Mouse (Mus musculus) myocyte (in vitro differentiated cells): Measurements from ENCODE around the gene Slc38a2. TPM values are rescaled to one million over a fixed set of nuclear protein-coding genes. Genes with fewer than 3 reads are reported as not detected.

Experiments
- H3K27me3 ChIP-seq: one replicate; pipeline ENCODE4 v1.6.1; 2011; ENCODE audit not compliant: control insufficient read depth, insufficient read depth, insufficient read length
- H3K36me3 ChIP-seq: one replicate; pipeline ENCODE4 v1.6.1; 2011; ENCODE audit not compliant: control insufficient read depth, insufficient read depth
- H3K4me2 ChIP-seq: one replicate; pipeline ENCODE4 v1.6.1; 2011; ENCODE audit warnings: low read depth, control low read depth
- H3K4me3 ChIP-seq: one replicate; pipeline ENCODE4 v1.5.1; 2011; ENCODE audit warnings: mild to moderate bottlenecking, control low read depth, moderate library complexity
- H3K79me2 ChIP-seq: one replicate; pipeline ENCODE4 v1.6.1; 2011; ENCODE audit not compliant: control insufficient read depth, insufficient read depth
- H3ac ChIP-seq: one replicate; pipeline ENCODE4 v1.6.1; 2011; ENCODE audit not compliant: control insufficient read depth, insufficient read length
- CEBPB ChIP-seq: IDR thresholded peaks from 2 replicates; pipeline ENCODE4 v1.6.1; 2011; ENCODE audit warnings: mild to moderate bottlenecking, moderate library complexity; ENCODE audit not compliant: poor library complexity, insufficient read depth, severe bottlenecking
- E2F4 ChIP-seq: IDR thresholded peaks from one replicate; pipeline ENCODE4 v1.6.1; 2011; ENCODE audit warnings: mild to moderate bottlenecking, control low read depth, moderate library complexity; ENCODE audit not compliant: insufficient read depth
- MAX ChIP-seq: IDR thresholded peaks from one replicate; pipeline ENCODE4 v1.6.1; 2011; ENCODE audit warnings: low read depth, mild to moderate bottlenecking, control low read depth
- MYOD1 ChIP-seq, 3 experiments: IDR thresholded peaks; one replicate each; pipeline ENCODE4 v1.6.1; 2011; ENCODE audit warnings: control low read depth in 2 of 3, low read depth in 2 of 3, mild to moderate bottlenecking in 2 of 3, moderate library complexity in 1 of 3; ENCODE audit not compliant: insufficient read length in 2 of 3, control insufficient read depth in 1 of 3
- MYOG ChIP-seq, 3 experiments: IDR thresholded peaks; one replicate each; pipeline ENCODE4 v1.6.1; 2011; ENCODE audit warnings: control low read depth in 2 of 3, low read depth in 2 of 3, mild to moderate bottlenecking in 2 of 3; ENCODE audit not compliant: insufficient read length in 2 of 3, control insufficient read depth in 1 of 3, insufficient read depth in 1 of 3
- POLR2A ChIP-seq: IDR thresholded peaks from one replicate; pipeline ENCODE4 v1.6.1; 2011; ENCODE audit warnings: low read depth, mild to moderate bottlenecking, control low read depth, moderate library complexity; ENCODE audit not compliant: insufficient read length
- POLR2AphosphoS2 ChIP-seq: IDR thresholded peaks from one replicate; pipeline ENCODE4 v1.6.1; 2011; ENCODE audit warnings: low read depth, control low read depth; ENCODE audit not compliant: insufficient read length
- REST ChIP-seq: IDR thresholded peaks from one replicate; pipeline ENCODE4 v1.6.1; 2011; ENCODE audit warnings: mild to moderate bottlenecking, control low read depth, moderate library complexity; ENCODE audit not compliant: insufficient read depth, insufficient read length
- SRF ChIP-seq: IDR thresholded peaks from one replicate; pipeline ENCODE4 v1.6.1; 2011; ENCODE audit warnings: low read depth; ENCODE audit not compliant: control insufficient read depth, insufficient read length
- TCF12 ChIP-seq: IDR thresholded peaks from one replicate; pipeline ENCODE4 v1.6.1; 2011; ENCODE audit warnings: mild to moderate bottlenecking, control low read depth; ENCODE audit not compliant: poor library complexity, insufficient read depth, severe bottlenecking
- TCF3 ChIP-seq: IDR thresholded peaks from one replicate; pipeline ENCODE4 v1.6.1; 2011; ENCODE audit warnings: low read depth, control low read depth; ENCODE audit not compliant: insufficient read length
- USF1 ChIP-seq: IDR thresholded peaks from one replicate; pipeline ENCODE4 v1.6.1; 2011; ENCODE audit warnings: low read depth, mild to moderate bottlenecking, control low read depth, moderate library complexity
- polyA plus RNA-seq: library from polyadenylated mRNA; unstranded; fragments of >200 nt; fragmentation: generic; extraction: Trizol; gene quantifications from one replicate; pipeline ENCODE4 v1.2.1, GENCODE M21; 2012; ENCODE audit warnings: missing spikeins

Gene Slc38a2
- polyA plus RNA-seq, 1 experiment, result 95.0 TPM

DNA sequence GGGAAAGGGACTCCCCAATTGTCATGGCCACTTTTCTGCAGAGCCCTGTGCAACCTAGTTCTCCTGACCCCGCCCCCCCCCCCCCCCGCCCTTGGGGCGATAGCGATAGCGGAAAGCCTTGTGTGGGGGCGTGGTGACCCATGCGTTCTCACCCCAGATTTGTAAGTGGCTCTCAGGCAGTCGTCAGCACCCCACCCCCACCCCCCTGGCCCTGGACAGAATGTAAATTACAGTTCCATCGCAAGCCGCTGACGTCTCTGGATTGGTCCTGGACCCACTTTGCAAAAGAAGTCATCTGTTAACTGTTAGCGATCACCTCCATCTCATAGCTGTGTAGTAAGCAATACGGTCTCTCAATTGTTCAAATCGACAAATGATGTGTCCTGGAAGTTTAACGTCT, 52.2 kb downstream of the Slc38a2 start:
- Histone ChIP-seq H3ac (no peak overlapping the region), H3K27me3 (no peaks in the 10 kb centered on the region), H3K36me3 (no peaks in the 10 kb centered on the region), H3K4me3 (no peak overlapping the region), H3K79me2 (no peaks in the 10 kb centered on the region), H3K4me2 (no peak overlapping the region)
- no peak for TF ChIP-seq USF1
- TF ChIP-seq E2F4, result no peak
- TF ChIP-seq MAX, result no peak
- no peak for TF ChIP-seq TCF12
- TF ChIP-seq CEBPB, result no peak

DNA sequence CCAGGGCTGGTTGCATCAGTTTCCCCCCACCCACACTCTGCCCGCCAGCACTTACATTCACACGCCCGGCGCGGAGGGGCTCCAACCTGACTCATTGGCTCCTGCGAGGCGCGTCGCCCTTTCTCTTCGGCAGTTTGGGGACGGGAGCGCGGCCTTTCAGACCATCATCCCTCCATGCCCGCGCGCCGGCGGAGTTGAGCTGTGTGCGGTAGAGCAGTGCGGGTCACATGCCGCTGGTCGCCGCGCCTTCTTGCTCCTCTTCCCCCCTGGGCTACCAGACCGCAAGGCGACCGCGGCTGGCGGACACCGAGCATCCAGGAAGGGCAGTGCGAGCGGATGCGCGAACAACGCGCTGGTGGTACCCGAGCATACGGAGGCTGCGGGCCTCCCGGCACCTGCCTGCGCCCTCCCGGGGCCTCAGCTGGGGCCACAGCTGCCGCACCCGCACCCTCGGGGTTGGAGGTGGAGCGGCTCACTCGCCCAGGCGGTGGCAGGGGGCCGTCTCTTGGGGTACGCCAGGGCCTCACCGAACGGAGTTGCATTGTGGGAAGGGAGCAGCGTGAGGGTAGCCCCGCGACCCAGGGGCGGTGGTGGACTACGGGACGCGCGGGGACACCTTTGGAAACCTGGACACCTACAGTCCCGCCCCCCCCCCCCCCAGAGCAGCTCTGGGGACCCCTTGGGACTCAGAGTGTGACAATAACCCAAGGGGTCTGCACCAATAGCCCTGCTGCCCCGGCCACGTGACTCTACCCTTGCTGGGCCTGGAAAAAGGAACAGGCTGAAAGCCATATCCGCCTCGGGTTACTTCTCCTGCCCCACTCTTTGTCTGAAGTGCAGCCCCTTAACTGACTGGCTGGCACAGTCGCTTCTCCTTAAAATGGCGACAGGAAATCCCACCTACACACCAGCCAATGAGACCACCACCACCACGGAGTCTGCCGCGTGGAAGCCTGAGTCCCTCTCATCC, 56.8 kb downstream of the Slc38a2 start, which contains the start of gene Slc38a1:
TSS of gene Slc38a1 (minus strand) at position 478 of the 970 bp plus-strand sequence.
- Histone ChIP-seq H3K4me2 (peak within 1 kb of the TSS; percentile 81), H3K36me3 (no peaks in the 10 kb centered on the region), H3K27me3 (no peaks in the 10 kb centered on the region), H3ac (peak within 1 kb of the TSS; percentile 78), H3K4me3 (peak within 1 kb of the TSS; percentile 83), H3K79me2 (peaks cover 40% of the 10 kb centered on the region)
- TF ChIP-seq POLR2AphosphoS2 (peak; percentile 40), MAX (no peak), CEBPB (peak; percentile 43; the same call in 1 of the 2 replicates), E2F4 (no peak), MYOD1 (IDR thresholded peaks at IDR 0.05; ENCODE audit: control insufficient read depth in 1 of 3, insufficient read length in 2 of 3, low read depth in 2 of 3) (peak in 1 of 3 experiments; percentile 58), MYOG (IDR thresholded peaks at IDR 0.05; ENCODE audit: control insufficient read depth in 1 of 3, insufficient read depth in 1 of 3, insufficient read length in 2 of 3, low read depth in 2 of 3) (peak in 2 of 3 experiments; percentile 41 to 69), POLR2A (peak; percentile 59), USF1 (peak; percentile 65), TCF12 (no peak)

GRCm38 (mm10) chr15:96641821-96642435, 57.6 kb downstream of the Slc38a2 start:
- Histone ChIP-seq H3K4me3 (peak overlapping the region; percentile 83), H3K4me2 (peak overlapping the region; percentile 81), H3K79me2 (peaks cover 48% of the 10 kb centered on the region), H3K36me3 (no peaks in the 10 kb centered on the region), H3ac (peak overlapping the region; percentile 78), H3K27me3 (no peaks in the 10 kb centered on the region)
- TF ChIP-seq TCF3 (no peak), SRF (no peak), POLR2A (no peak), CEBPB (no peak), MYOD1 (IDR thresholded peaks at IDR 0.05; ENCODE audit: control insufficient read depth in 1 of 3, insufficient read length in 2 of 3, low read depth in 2 of 3) (no peak), POLR2AphosphoS2 (no peak), REST (no peak), TCF12 (no peak), E2F4 (no peak), MAX (no peak), USF1 (no peak), MYOG (IDR thresholded peaks at IDR 0.05; ENCODE audit: control insufficient read depth in 1 of 3, insufficient read depth in 1 of 3, insufficient read length in 2 of 3, low read depth in 2 of 3) (no peak)

- Histone ChIP-seq H3K4me2 (peak overlapping the region; percentile 81), H3K4me3 (peak overlapping the region; percentile 83), H3K27me3 (no peaks in the 10 kb centered on the region), H3K36me3 (no peaks in the 10 kb centered on the region), H3ac (peak overlapping the region; percentile 78), H3K79me2 (peaks cover 55% of the 10 kb centered on the region)
- TF ChIP-seq POLR2A (peak; percentile 66), E2F4 (peak; percentile 62), MYOG (IDR thresholded peaks at IDR 0.05; ENCODE audit: control insufficient read depth in 1 of 3, insufficient read depth in 1 of 3, insufficient read length in 2 of 3, low read depth in 2 of 3) (peak in 2 of 3 experiments; percentile 24 to 65), CEBPB (no peak), REST (no peak), TCF12 (no peak), SRF (no peak), TCF3 (no peak), MYOD1 (IDR thresholded peaks at IDR 0.05; ENCODE audit: control insufficient read depth in 1 of 3, insufficient read length in 2 of 3, low read depth in 2 of 3) (peak in 2 of 3 experiments; percentile 52 to 71), MAX (no peak), POLR2AphosphoS2 (peak; percentile 86), USF1 (no peak)
These were observed 58.3 kb downstream of the Slc38a2 start for GRCm38 (mm10) chr15:96641111-96641820.
